Comparison of ENCODE assay signal across 18 mouse cellular contexts in genomic region chr11:94987341-94987740, GRCm38 (mm10). TPM values are rescaled to one million over a fixed set of nuclear protein-coding genes. Genes with fewer than 3 reads are reported as not detected.
DNase-seq lines count a peak whose midpoint lies in the region; ATAC-seq lines count a peak whose summit lies in the region.
"Had no signal": no experiment of that assay in that cellular context is flagged by ENCODE, and none has a peak within 500 bp of the region (broad histone marks: within the 10 kb centered on the region; RNA-seq: fewer than 3 reads in every experiment).

No protein-coding gene starts in this region.

- no peak overlapping the region for H3K4me2 ChIP-seq in liver, embryonic 11.5 days
- no peak overlapping the region for H3K4me2 ChIP-seq in liver, embryonic 16.5 days (ENCODE audit: low read depth, low read length)
- H3K4me2 ChIP-seq in forebrain, embryonic 11.5 days (ENCODE audit: low read depth, low read length, severe bottlenecking) = no peak overlapping the region

- WGBS in liver, embryonic 11.5 days = 48% methylated on average over 6 of the region's 6 CpGs
- 49% methylated on average over 6 of the region's 6 CpGs for WGBS in liver, embryonic 16.5 days (ENCODE audit: insufficient replicate concordance)
- 43% methylated on average over 6 of the region's 6 CpGs for WGBS in forebrain, embryonic 11.5 days

- H3K36me3 ChIP-seq in liver, embryonic 11.5 days (ENCODE audit: control insufficient read depth, insufficient read depth, low read length) = no peaks in the 10 kb centered on the region
- H3K36me3 ChIP-seq in liver, embryonic 16.5 days (ENCODE audit: control insufficient read depth, insufficient read depth) = no peaks in the 10 kb centered on the region
- no peaks in the 10 kb centered on the region for H3K36me3 ChIP-seq in forebrain, embryonic 11.5 days (ENCODE audit: control insufficient read depth, insufficient read depth, low read length)

- H3K27ac ChIP-seq in liver, embryonic 11.5 days (ENCODE audit: low read depth, low read length) = peak overlapping the region; percentile 34; the same call in 1 of the 2 replicates
- 0 out of 2 replicates have a peak overlapping the region, but pooled peaks have one; percentile 27 for H3K27ac ChIP-seq in liver, embryonic 16.5 days (ENCODE audit: low read length)
- H3K27ac ChIP-seq in forebrain, embryonic 11.5 days (ENCODE audit: low read depth, low read length) = no peak overlapping the region

- peaks cover 44% of the 10 kb centered on the region for H3K4me1 ChIP-seq in liver, embryonic 11.5 days (replicated peaks; ENCODE audit: control insufficient read depth, insufficient read depth, low read length)
- peaks cover 58% of the 10 kb centered on the region for H3K4me1 ChIP-seq in liver, embryonic 16.5 days (ENCODE audit: control insufficient read depth, low read depth, low read length)
- peaks cover 11% of the 10 kb centered on the region for H3K4me1 ChIP-seq in forebrain, embryonic 11.5 days (replicated peaks; ENCODE audit: control insufficient read depth, insufficient read depth, low read length)

- H3K4me3 ChIP-seq in liver, embryonic 11.5 days (ENCODE audit: low read depth, low read length) = no peak overlapping the region
- H3K4me3 ChIP-seq in liver, embryonic 16.5 days (ENCODE audit: low read depth, low read length) = no peak overlapping the region
- no peak overlapping the region for H3K4me3 ChIP-seq in forebrain, embryonic 11.5 days (ENCODE audit: low read depth, low read length)
- H3K4me3 ChIP-seq: megakaryocyte, embryonic 14.5 days had no signal

- no peaks in the 10 kb centered on the region for H3K9me3 ChIP-seq in liver, embryonic 11.5 days (ENCODE audit: control insufficient read depth, low read length)
- H3K9me3 ChIP-seq in liver, embryonic 16.5 days (replicated peaks; ENCODE audit: control insufficient read depth, low read length) = no peaks in the 10 kb centered on the region
- H3K9me3 ChIP-seq in forebrain, embryonic 11.5 days (ENCODE audit: control insufficient read depth, low read length) = no peaks in the 10 kb centered on the region
- H3K9me3 ChIP-seq: megakaryocyte, embryonic 14.5 days had no signal

- ATAC-seq in liver, embryonic 11.5 days (replicated peaks; ENCODE audit: low FRiP score) = no peak
- no peak for ATAC-seq in liver, embryonic 16.5 days (ENCODE audit: low read depth)
- no peak for ATAC-seq in forebrain, embryonic 11.5 days (replicated peaks; ENCODE audit: low FRiP score)
- ATAC-seq: Patski had no signal

- peak; percentile 6 to 12 for DNase-seq in cerebellum, postnatal 14 days
- DNase-seq in cerebellum, postnatal 36 days = no peak
- no peak for DNase-seq in liver, embryonic 11.5 days (ENCODE audit: low spot score)
- DNase-seq in liver = no peak
- peak; percentile 48 for DNase-seq in adrenal gland, postnatal 10 days
- no peak for DNase-seq in forebrain, embryonic 11.5 days (ENCODE audit: low spot score)
- DNase-seq in right cerebral cortex, adult 18-20 months = no peak
- DNase-seq: B cell, adult 2 months; kidney, postnatal 10 days; lung, adult 2 months had no signal

- no peak overlapping the region for H3K9ac ChIP-seq in liver, embryonic 11.5 days (ENCODE audit: low read depth, low read length)
- H3K9ac ChIP-seq in liver, embryonic 16.5 days (ENCODE audit: low read depth, low read length) = 0 out of 2 replicates have a peak overlapping the region, but pooled peaks have one; percentile 4
- no peak overlapping the region for H3K9ac ChIP-seq in forebrain, embryonic 11.5 days (ENCODE audit: low read length)

- H3K27me3 ChIP-seq in liver, embryonic 11.5 days (replicated peaks; ENCODE audit: control insufficient read depth, insufficient read depth, low read length) = no peaks in the 10 kb centered on the region
- H3K27me3 ChIP-seq in liver, embryonic 16.5 days (ENCODE audit: control insufficient read depth, insufficient read depth, low read depth, low read length) = no peaks in the 10 kb centered on the region
- no peaks in the 10 kb centered on the region for H3K27me3 ChIP-seq in forebrain, embryonic 11.5 days (ENCODE audit: control insufficient read depth, insufficient read depth, low read length)
- H3K27me3 ChIP-seq: megakaryocyte, embryonic 14.5 days; Patski had no signal

RNA-seq across cellular contexts. Expression of gene Ppp1r9b, which starts 3.5 kb away (rescaled TPM):
- 21.9 and 27.9 TPM in 2 replicates for polyA plus RNA-seq in liver, embryonic 11.5 days (2014; fragmentation: Nextera tagmentation; extraction: Ambion mirVana)
- total RNA-seq in adrenal gland, postnatal 10 days (2021) = 10 to 100 TPM; 83.3 to 96.2 TPM
- polyA plus RNA-seq in liver, embryonic 16.5 days (2015; fragmentation: Nextera tagmentation; extraction: Ambion mirVana) = 7.1 and 7.6 TPM in 2 replicates
- 17.2 and 18.6 TPM in 2 replicates for polyA plus RNA-seq in forebrain, embryonic 11.5 days (2014; fragmentation: Nextera tagmentation; extraction: Ambion mirVana)

RNA-seq across cellular contexts. Expression of gene Sgca, which starts 11.2 kb away (rescaled TPM):
- polyA plus RNA-seq in liver, embryonic 11.5 days (2014; fragmentation: Nextera tagmentation; extraction: Ambion mirVana) = 0.22 and 0.30 TPM in 2 replicates
- 10 to 100 TPM in 1 of 2 experiments, 1 to 10 TPM in 1; 4.5 to 16.8 TPM for total RNA-seq in adrenal gland, postnatal 10 days (2021)
- polyA plus RNA-seq in liver, embryonic 16.5 days (2015; fragmentation: Nextera tagmentation; extraction: Ambion mirVana) = 0.86 and 0.96 TPM in 2 replicates
- not detected in 2 replicates for polyA plus RNA-seq in forebrain, embryonic 11.5 days (2014; fragmentation: Nextera tagmentation; extraction: Ambion mirVana)
- total RNA-seq: common myeloid progenitor, adult 5-6 weeks had no signal

RNA-seq across cellular contexts. Expression of gene Hils1, which starts 19.9 kb away (rescaled TPM):
- not detected in 2 replicates for polyA plus RNA-seq in liver, embryonic 11.5 days (2014; fragmentation: Nextera tagmentation; extraction: Ambion mirVana)
- total RNA-seq in adrenal gland, postnatal 10 days (2021) = not detected
- not detected in 2 replicates for polyA plus RNA-seq in liver, embryonic 16.5 days (2015; fragmentation: Nextera tagmentation; extraction: Ambion mirVana)
- polyA plus RNA-seq in forebrain, embryonic 11.5 days (2014; fragmentation: Nextera tagmentation; extraction: Ambion mirVana) = not detected in 2 replicates
- total RNA-seq: common myeloid progenitor, adult 5-6 weeks; gastrocnemius, postnatal 10 days; heart, postnatal 10 days; left cerebral cortex, postnatal 14 days had no signal
- polyA plus RNA-seq: lung, adult 2 months; Patski; spleen, adult 2 months had no signal

RNA-seq across cellular contexts. Expression of gene Samd14, which starts 22.3 kb away (rescaled TPM):
- 55.8 and 57.8 TPM in 2 replicates for polyA plus RNA-seq in liver, embryonic 11.5 days (2014; fragmentation: Nextera tagmentation; extraction: Ambion mirVana)
- total RNA-seq in adrenal gland, postnatal 10 days (2021) = 10 to 100 TPM in 1 of 2 experiments, 1 to 10 TPM in 1; 7.3 to 11.0 TPM
- 27.2 and 34.7 TPM in 2 replicates for polyA plus RNA-seq in liver, embryonic 16.5 days (2015; fragmentation: Nextera tagmentation; extraction: Ambion mirVana)
- 56.8 and 59.2 TPM in 2 replicates for polyA plus RNA-seq in forebrain, embryonic 11.5 days (2014; fragmentation: Nextera tagmentation; extraction: Ambion mirVana)

RNA-seq across cellular contexts. Expression of gene Col1a1, which starts 51.3 kb away (rescaled TPM):
- polyA plus RNA-seq in liver, embryonic 11.5 days (2014; fragmentation: Nextera tagmentation; extraction: Ambion mirVana) = 191 and 221 TPM in 2 replicates
- 1,000 to 10,000 TPM in 1 of 2 experiments, 100 to 1,000 TPM in 1; 763 to 1,573 TPM for total RNA-seq in adrenal gland, postnatal 10 days (2021)
- 65.0 and 89.1 TPM in 2 replicates for polyA plus RNA-seq in liver, embryonic 16.5 days (2015; fragmentation: Nextera tagmentation; extraction: Ambion mirVana)
- 163 and 164 TPM in 2 replicates for polyA plus RNA-seq in forebrain, embryonic 11.5 days (2014; fragmentation: Nextera tagmentation; extraction: Ambion mirVana)
- total RNA-seq: common myeloid progenitor, adult 5-6 weeks had no signal

Comparison
In these comparisons a context has a peak if more than half of its experiments do, and no peak if none do; other contexts are left out.
1. DNase-seq: peak in cerebellum, postnatal 14 days (2 of 2) and adrenal gland, postnatal 10 days (single experiment); none in cerebellum, postnatal 36 days (0 of 2), liver, embryonic 11.5 days (single experiment), liver (single experiment), forebrain, embryonic 11.5 days (single experiment) and right cerebral cortex, adult 18-20 months (single experiment).